In the genomic region with DNA sequence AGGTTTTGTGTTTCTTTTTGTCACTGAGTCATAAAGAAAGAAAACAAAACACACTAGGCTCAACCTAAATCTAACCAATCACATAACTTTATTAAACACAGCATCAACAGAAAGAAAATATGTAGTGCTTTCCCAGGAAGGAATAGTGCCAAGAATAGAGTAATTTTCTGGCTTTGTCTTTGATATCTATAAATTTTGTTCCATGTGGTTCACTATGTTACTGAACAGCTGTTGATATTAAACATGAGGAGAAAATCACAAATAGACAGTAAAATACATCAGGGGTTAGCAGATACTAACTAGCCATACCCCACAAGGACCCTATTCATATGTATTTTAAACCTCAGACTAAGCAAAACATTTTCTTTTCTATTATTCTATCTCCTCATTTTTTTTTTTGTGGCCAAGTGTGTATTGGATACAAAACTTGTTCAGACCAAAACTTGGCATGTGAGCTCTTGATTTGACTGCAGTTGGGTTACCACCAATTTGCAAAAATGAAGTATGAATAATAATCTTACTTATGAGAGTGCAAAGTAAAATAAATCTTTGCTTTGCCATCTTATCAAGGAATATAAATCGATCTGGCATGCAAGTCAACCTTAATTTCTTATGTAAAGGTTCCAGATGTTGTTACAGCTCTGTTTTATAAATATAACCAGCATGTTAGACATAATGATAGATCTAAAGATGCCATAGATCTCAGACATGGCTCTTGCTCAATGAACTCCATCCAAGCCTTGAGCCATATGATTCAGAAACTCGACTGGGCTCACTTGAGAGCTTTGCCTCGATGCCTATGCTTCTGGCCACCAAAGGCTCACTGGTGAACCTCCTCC, we compare ENCODE assay signal across 18 mouse cellular contexts. TPM values are rescaled to one million over a fixed set of nuclear protein-coding genes. Genes with fewer than 3 reads are reported as not detected.
DNase-seq lines count a peak whose midpoint lies in the region; ATAC-seq and TF ChIP-seq lines count a peak whose summit lies in the region.
"Had no signal": no experiment of that assay in that cellular context is flagged by ENCODE, and none has a peak within 500 bp of the region (broad histone marks: within the 10 kb centered on the region; RNA-seq: fewer than 3 reads in every experiment).

No protein-coding gene starts in this region.

- TF ChIP-seq CTCF in embryonic fibroblast, embryonic 13.5 days (IDR thresholded peaks at IDR 0.05; ENCODE audit: borderline replicate concordance, insufficient read depth, low read length), result no peak

- peak overlapping the region; percentile 49; the same call in 1 of the 2 replicates for H3K27ac ChIP-seq in heart, embryonic 15.5 days
- peak overlapping the region; percentile 53 for H3K27ac ChIP-seq in lung, embryonic 15.5 days
- H3K27ac ChIP-seq in embryonic fibroblast, embryonic 13.5 days (ENCODE audit: insufficient read depth, low read length), result peak overlapping the region; percentile 4; the same call in 1 of the 2 replicates
- H3K27ac ChIP-seq: heart, embryonic 10.5 days; hindbrain, embryonic 14.5 days; midbrain, embryonic 12.5 days; neural tube, embryonic 13.5 days had no signal

- no peak overlapping the region for H3K4me3 ChIP-seq in heart, embryonic 15.5 days
- H3K4me3 ChIP-seq in lung, embryonic 15.5 days, result no peak overlapping the region
- H3K4me3 ChIP-seq in embryonic fibroblast, embryonic 13.5 days (ENCODE audit: insufficient read depth, low read length), result no peak overlapping the region
- H3K4me3 ChIP-seq: erythroblast, embryonic 14.5 days; heart, embryonic 10.5 days; midbrain, embryonic 12.5 days; neural tube, embryonic 13.5 days had no signal

- no peaks in the 10 kb centered on the region for H3K9me3 ChIP-seq in heart, embryonic 15.5 days (replicated peaks)
- H3K9me3 ChIP-seq in lung, embryonic 15.5 days, result no peaks in the 10 kb centered on the region
- H3K9me3 ChIP-seq: heart, embryonic 10.5 days; midbrain, embryonic 12.5 days had no signal

- no peaks in the 10 kb centered on the region for H3K4me1 ChIP-seq in heart, embryonic 15.5 days (replicated peaks)
- no peaks in the 10 kb centered on the region for H3K4me1 ChIP-seq in lung, embryonic 15.5 days
- peaks cover 7% of the 10 kb centered on the region for H3K4me1 ChIP-seq in embryonic fibroblast, embryonic 13.5 days (ENCODE audit: control insufficient read depth, insufficient read depth, low read length)
- H3K4me1 ChIP-seq: heart, embryonic 10.5 days; midbrain, embryonic 12.5 days; neural tube, embryonic 13.5 days had no signal

- no peak overlapping the region for H3K9ac ChIP-seq in heart, embryonic 15.5 days
- H3K9ac ChIP-seq in lung, embryonic 15.5 days, result no peak overlapping the region
- H3K9ac ChIP-seq: hindbrain, embryonic 14.5 days; midbrain, embryonic 12.5 days; neural tube, embryonic 13.5 days had no signal

- H3K4me2 ChIP-seq in heart, embryonic 15.5 days, result no peak overlapping the region
- no peak overlapping the region for H3K4me2 ChIP-seq in lung, embryonic 15.5 days
- H3K4me2 ChIP-seq: hindbrain, embryonic 14.5 days; midbrain, embryonic 12.5 days; neural tube, embryonic 13.5 days had no signal

- ATAC-seq in heart, embryonic 15.5 days (replicated peaks; ENCODE audit: insufficient number of reproducible peaks, insufficient read depth, low FRiP score, low read depth), result no peak
- peak; percentile 23; the same call in 1 of the 2 replicates for ATAC-seq in lung, embryonic 15.5 days (ENCODE audit: borderline replicate concordance, extremely low read depth, low FRiP score, low TSS enrichment)
- no peak for ATAC-seq in inflammation-experienced regulatory T-cells, adult 6 months
- ATAC-seq: forebrain, embryonic 16.5 days had no signal

- no peaks in the 10 kb centered on the region for H3K36me3 ChIP-seq in heart, embryonic 15.5 days
- H3K36me3 ChIP-seq in lung, embryonic 15.5 days, result no peaks in the 10 kb centered on the region
- H3K36me3 ChIP-seq: heart, embryonic 10.5 days; midbrain, embryonic 12.5 days; neural tube, embryonic 13.5 days had no signal

- H3K27me3 ChIP-seq in heart, embryonic 15.5 days, result no peaks in the 10 kb centered on the region
- no peaks in the 10 kb centered on the region for H3K27me3 ChIP-seq in lung, embryonic 15.5 days
- H3K27me3 ChIP-seq: midbrain, embryonic 12.5 days; neural tube, embryonic 13.5 days had no signal

- intact Hi-C loops in heart, postnatal 10 days (cut with DNase I), result no loop called here

- DNase-seq in heart, postnatal 10 days, result no peak
- no peak for DNase-seq in lung, adult 18-20 months
- no peak for DNase-seq in urinary bladder, adult 2 months (ENCODE audit: low spot score)
- DNase-seq: adrenal gland, postnatal 36 days; cerebellum, adult 9-11 months; gastrocnemius, postnatal 10 days; right cerebral cortex, postnatal 25 days; thymus, adult 18-20 months had no signal

- 62% methylated on average over 3 of the region's 3 CpGs for WGBS in heart, embryonic 15.5 days
- 65% methylated on average over 3 of the region's 3 CpGs for WGBS in lung, embryonic 15.5 days

- TF ChIP-seq POLR2A in embryonic fibroblast, embryonic 13.5 days (IDR thresholded peaks at IDR 0.05; ENCODE audit: low read depth, low read length), result no peak

RNA-seq across cellular contexts. Expression of a gene that starts 16.2 kb away (rescaled TPM):
- 4.0 and 5.6 TPM in 2 replicates for polyA plus RNA-seq in heart, embryonic 15.5 days (2015; fragmentation: Nextera tagmentation; extraction: Ambion mirVana)
- under 1 TPM; 0.67 to 0.99 TPM for total RNA-seq in heart, postnatal 10 days (2021)
- 6.1 and 7.2 TPM in 2 replicates for polyA plus RNA-seq in lung, embryonic 15.5 days (2015; fragmentation: Nextera tagmentation; extraction: Ambion mirVana)
- polyA plus RNA-seq in embryonic fibroblast, embryonic 13.5 days (2011; ENCODE audit: insufficient read length, low read depth, missing spikeins), result 4.4 and 24.3 TPM in 2 replicates
- 1.4 and 1.7 TPM in 2 replicates for polyA plus RNA-seq in urinary bladder, adult 2 months (2012; rRNA removed)
- under 1 TPM; 0.59 to 0.91 (median 0.74) TPM for polyA plus RNA-seq in inflammation-experienced regulatory T-cells, adult 6 months (2017; shearing (Covaris generic))
- polyA plus RNA-seq: erythroblast, embryonic 14.5 days had no signal
